Mouse (Mus musculus) right cerebral cortex, postnatal 14 days (tissue): Measurements from ENCODE around the gene H2-K1.

ENCODE experiments used
- DNase-seq: peaks from one replicate; pipeline ENCODE4 v3.0.0; 2022

The H2-K1 gene

GRCm38 (mm10) chr17:33981192-33981909 is 18.8 kb downstream of the H2-K1 start:
- DNase-seq = peak; percentile 82

- no peak for DNase-seq
These were observed 19.7 kb downstream of the H2-K1 start for GRCm38 (mm10) chr17:33980181-33981035.

- DNase-seq = no peak
These were observed 20.6 kb downstream of the H2-K1 start for GRCm38 (mm10) chr17:33979512-33980050.

- DNase-seq = no peak
These were observed 21.5 kb downstream of the H2-K1 start for GRCm38 (mm10) chr17:33978631-33979031.

GRCm38 (mm10) chr17:33977861-33978557 is 22.1 kb downstream of the H2-K1 start:
- no peak for DNase-seq

GRCm38 (mm10) chr17:33973572-33973971 is 26.6 kb downstream of the H2-K1 start:
- no peak for DNase-seq

GRCm38 (mm10) chr17:33972691-33973090 is 27.5 kb downstream of the H2-K1 start:
- DNase-seq = no peak

- no peak for DNase-seq
These were observed 30.8 kb downstream of the H2-K1 start for GRCm38 (mm10) chr17:33969394-33969793.

- no peak for DNase-seq
These were observed 31.2 kb downstream of the H2-K1 start for GRCm38 (mm10) chr17:33968927-33969326.

- DNase-seq = peak; percentile 68
These were observed 31.7 kb downstream of the H2-K1 start for GRCm38 (mm10) chr17:33968489-33968888.

- DNase-seq = no peak
These were observed 34.1 kb downstream of the H2-K1 start for GRCm38 (mm10) chr17:33965846-33966550.

- no peak for DNase-seq
These were observed 34.9 kb downstream of the H2-K1 start for GRCm38 (mm10) chr17:33965082-33965845.

- DNase-seq = no peak
These were observed 37.3 kb downstream of the H2-K1 start for GRCm38 (mm10) chr17:33962876-33963275.

- DNase-seq = no peak
These were observed 40.2 kb downstream of the H2-K1 start for GRCm38 (mm10) chr17:33959948-33960347.

- DNase-seq = no peak
These were observed 41.0 kb downstream of the H2-K1 start for GRCm38 (mm10) chr17:33959135-33959534.

GRCm38 (mm10) chr17:33958451-33958850 is 41.7 kb downstream of the H2-K1 start:
- no peak for DNase-seq

- DNase-seq = no peak
These were observed 42.7 kb downstream of the H2-K1 start for GRCm38 (mm10) chr17:33957493-33957892.

GRCm38 (mm10) chr17:33956336-33956735 is 43.8 kb downstream of the H2-K1 start:
- DNase-seq = no peak

- DNase-seq = peak; percentile 87
These were observed 44.5 kb downstream of the H2-K1 start, which contains the start of the genes Vps52 and Rps18 for GRCm38 (mm10) chr17:33955555-33956214. Vps52 (plus strand) TSS chr17:33955812. Rps18 (minus strand) TSS chr17:33956001.

GRCm38 (mm10) chr17:33954646-33955554 is 45.2 kb downstream of the H2-K1 start:
- no peak for DNase-seq
